Mouse (Mus musculus): ENCODE measurements around the gene Tanc1.
A peak's percentile ranks its signal among the peaks of the same experiment; 100 is the strongest.

Tanc1 gene

DNA sequence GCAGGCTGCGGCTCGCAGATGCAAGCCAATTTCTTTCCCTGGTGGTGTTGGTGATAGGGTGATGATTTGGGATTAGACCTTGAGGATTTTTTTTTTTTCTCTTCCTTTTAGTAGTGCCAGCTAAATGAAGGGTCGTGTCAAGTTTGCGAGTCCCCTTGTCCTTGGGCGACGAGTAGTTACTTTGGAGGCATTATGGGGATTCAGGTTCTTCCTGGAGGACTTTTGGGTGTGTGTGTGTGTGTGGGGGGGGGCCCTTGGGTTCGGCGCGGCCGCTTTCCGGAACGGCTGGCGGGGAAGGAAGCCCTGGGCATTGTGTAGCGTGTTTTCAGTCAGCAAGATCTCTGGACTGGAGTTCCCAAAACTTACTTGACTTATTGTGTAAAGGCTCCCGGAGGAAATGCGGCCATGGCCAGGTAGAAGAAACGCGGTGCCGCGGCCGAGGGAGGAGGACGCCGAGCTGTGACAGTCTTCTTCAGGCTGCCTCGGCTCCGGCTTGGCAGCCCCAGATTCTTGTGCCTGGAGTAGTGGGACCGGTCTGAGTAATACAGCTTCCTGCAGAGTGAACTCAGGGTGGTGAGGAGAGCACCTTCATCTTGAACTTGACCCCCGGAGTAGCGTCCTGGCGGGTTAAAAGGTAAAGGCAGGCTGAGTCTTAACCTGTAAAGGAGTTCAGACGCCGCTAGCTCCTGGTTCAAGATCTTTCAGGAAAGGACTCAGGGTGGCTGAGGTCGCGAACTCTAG lies 1.1 kb downstream of the Tanc1 start:
- DNase-seq (ENCODE audit: low spot score) = no peak

DNA sequence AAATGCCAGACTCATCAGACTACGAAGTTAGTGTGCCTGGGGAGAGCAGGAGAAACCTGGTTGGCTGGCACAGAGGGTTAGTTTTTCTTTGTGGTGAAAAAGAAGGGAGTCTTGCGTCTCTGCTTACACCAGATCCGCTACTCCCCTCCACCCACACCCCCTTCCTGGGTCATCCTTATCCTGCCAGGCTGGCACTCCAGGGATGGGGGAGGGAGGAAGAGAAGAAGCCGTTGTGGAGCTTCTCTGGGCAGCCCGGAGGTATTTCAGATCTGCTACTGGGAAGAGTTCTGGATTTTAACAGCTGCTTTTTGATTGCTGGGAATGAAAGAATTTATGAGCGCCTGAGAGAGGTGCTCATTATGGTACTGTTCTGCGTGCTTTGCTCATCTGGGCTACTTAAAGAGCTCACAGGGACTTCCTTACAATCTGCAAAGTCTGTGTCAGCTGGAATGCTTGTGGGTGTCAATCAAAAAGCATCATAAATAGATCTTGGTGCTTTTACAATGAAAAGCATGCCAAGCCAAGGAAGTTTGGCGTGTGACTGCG lies 1.7 kb downstream of the Tanc1 start:
- no peak for DNase-seq (ENCODE audit: low spot score)

DNA sequence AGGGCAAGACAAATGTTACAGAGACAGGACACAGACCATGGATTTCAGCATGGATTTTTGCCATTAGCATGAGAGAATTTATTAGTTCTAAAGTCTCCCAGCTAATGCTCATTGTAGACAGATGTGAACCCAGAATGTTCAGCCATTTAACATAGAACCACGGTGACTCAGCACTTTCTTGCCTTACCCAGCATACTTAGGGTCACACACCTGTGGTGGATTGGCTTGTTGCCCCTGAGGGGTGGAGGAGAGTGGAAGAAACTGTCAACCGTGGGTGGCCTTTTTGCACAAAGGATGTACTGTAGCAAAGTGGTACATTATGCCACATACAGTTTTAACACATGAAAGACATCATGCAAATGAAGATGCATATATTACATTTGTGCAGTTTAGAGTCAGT lies 5.0 kb downstream of the Tanc1 start:
- no peak for DNase-seq (ENCODE audit: low spot score)

DNA sequence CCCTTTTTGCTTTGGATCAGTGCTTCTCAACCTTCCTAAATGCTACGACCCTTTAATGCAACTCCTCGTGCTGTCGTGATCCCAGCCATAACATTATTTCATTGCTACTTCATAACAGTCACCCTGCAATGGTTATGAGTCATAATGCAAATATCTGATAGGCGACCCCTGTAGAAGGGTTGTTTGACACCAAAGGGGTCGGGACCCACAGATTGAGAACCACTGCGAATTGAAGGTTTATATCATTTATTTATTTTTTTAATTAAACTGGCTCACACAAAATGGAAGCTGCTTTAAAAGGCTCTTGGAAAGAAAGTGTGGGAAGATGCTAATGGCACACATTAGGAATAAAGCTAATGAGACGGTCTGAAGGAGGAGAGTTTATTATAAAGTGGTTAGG lies 7.2 kb downstream of the Tanc1 start:
- DNase-seq (ENCODE audit: low spot score) = no peak

DNA sequence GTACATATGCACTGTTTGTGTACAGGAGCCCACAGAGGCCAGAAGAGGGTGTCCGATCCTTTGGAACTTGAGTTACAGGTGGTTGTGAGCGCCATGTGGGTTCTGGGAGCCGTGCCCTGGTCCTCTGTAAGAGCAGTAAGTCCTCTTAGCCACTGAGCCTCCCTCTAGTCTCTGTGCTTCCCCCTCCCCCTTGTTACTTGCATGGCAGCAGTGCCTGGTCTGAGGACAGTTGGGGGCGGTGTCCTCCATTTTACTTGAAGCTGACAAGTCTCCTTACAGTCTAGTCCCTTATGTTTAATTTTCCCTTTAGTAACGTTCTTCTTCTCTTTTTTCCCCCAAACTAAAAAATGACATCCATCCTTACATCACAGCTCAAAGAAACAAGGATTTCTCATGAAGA lies 8.8 kb downstream of the Tanc1 start:
- no peak for DNase-seq (ENCODE audit: low spot score)

DNA sequence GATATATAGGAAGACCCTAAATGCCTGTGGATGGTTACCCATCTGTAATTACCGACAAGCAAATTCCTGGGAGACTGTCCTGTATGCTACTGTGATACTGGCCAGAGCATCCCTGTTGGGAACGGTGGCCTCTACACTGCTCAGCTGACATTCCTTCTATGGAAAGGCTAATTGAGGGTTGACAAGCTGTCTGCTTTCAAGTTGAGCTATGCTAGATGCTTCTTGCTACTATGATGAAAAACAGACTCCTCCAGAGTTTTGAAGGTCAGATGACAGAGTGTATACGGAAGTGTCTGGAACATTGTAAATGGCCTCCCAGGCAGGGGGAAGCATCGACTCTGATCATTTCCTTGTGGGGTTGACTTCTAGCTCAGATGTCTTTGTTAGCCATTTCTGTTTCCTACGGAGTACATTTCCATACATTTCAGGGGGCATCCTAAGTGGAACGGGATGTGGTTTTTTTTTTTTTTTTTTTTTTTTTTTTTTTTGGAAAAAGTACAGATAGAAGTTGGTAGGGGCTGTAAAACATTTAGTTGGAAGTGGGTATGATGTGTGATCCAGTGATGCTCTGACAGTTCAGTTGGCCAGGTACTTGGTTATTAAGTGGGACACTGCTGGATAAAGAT lies 10.8 kb downstream of the Tanc1 start:
- no peak for DNase-seq (ENCODE audit: low spot score)

DNA sequence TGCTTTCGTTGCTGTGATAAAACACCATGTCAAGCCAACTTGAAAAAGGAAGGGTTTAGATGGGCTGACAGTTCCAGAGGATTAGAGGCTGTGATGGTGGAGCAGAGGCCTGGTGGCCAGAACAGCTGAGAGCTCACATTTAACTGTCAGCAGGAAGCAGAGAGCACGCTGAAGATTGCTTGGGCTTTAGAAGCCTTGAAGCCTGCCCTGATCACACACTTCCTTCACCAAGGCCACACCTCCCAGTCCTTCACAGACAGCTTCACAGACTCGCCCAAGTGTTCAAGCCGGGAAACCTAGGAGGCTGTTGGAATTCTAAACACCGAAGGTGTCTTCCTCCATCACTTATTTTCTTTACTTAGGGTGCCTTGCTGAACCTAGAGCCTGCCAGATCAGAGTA lies 12.0 kb downstream of the Tanc1 start:
- no peak for DNase-seq (ENCODE audit: low spot score)

DNA sequence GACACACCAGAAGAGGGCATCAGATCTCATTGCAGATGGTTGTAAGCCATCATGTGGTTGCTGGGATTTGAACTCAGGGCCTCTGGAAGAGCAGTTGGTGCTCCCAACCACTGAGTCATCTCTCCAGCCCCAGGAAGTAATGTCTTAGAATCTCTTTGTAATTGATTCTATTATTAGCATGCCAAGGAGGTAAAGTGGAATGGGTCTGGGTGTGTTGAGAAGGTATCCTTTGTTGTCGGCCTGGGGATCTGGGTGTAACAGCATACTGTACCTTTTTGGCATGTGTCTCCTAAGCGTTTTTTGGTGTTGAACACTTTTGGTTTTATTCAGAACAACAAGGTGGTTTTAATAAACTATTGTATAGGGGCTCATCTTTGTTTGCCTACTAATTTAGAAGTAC lies 13.6 kb downstream of the Tanc1 start:
- no peak for DNase-seq (ENCODE audit: low spot score)

DNA sequence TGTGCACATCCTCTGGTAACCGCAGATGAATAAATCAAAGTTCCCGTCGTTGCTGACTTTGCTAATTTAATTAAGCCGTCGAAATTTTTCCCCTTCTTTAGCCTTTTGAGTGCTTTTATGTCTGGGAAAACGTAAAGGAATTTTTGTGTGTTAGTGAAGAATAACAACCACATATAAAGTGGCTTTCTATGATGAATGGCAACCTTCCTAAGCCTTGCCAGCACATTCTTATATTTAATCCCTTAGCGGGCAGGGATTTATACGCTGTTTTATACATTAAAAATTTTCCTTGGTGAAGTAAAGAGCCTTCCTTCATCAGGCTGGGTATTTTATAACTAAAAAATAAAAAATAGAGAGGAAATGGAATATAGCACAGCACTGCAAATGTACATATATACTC lies 14.1 kb downstream of the Tanc1 start:
- no peak for DNase-seq (ENCODE audit: low spot score)

DNA sequence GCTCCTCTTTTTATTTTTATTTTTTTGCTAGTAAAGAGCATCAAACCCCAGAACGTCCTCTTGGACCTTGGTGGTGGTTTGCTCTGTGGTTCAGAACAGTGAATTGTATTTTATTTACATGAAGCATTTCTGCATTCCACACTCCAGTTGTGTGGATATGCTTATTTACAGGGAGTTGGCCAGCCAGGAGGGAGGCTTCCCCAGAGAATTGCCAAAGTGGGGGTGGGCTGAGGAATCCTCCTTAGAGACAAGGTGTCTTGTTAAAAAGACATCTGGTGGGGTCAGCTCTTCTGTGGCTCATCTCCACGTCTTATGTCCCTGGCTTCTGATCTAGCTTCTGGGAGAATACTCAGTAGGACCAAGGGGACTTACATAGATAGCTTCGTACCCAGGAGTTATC lies 14.6 kb downstream of the Tanc1 start:
- DNase-seq (ENCODE audit: low spot score) = no peak

DNA sequence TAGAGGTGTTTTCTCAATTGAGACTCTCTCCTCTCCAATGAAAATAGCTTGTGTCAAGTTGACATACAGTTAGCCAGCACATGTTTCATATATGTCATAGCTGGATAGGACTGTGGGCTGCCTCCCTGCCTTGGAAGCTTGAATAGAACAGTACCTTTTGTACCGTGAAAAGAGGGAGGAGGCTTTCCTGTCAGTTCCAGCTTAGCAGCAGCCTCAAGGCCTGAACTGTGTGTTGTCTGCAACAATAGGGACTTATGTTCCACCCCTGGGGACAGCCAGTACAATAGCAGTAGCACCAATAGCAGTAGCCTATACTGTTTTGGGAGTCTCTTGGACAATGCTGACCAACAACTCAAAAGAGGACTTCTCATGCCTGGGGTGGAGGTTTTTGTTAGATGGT lies 15.7 kb downstream of the Tanc1 start:
- DNase-seq (ENCODE audit: low spot score) = no peak

DNA sequence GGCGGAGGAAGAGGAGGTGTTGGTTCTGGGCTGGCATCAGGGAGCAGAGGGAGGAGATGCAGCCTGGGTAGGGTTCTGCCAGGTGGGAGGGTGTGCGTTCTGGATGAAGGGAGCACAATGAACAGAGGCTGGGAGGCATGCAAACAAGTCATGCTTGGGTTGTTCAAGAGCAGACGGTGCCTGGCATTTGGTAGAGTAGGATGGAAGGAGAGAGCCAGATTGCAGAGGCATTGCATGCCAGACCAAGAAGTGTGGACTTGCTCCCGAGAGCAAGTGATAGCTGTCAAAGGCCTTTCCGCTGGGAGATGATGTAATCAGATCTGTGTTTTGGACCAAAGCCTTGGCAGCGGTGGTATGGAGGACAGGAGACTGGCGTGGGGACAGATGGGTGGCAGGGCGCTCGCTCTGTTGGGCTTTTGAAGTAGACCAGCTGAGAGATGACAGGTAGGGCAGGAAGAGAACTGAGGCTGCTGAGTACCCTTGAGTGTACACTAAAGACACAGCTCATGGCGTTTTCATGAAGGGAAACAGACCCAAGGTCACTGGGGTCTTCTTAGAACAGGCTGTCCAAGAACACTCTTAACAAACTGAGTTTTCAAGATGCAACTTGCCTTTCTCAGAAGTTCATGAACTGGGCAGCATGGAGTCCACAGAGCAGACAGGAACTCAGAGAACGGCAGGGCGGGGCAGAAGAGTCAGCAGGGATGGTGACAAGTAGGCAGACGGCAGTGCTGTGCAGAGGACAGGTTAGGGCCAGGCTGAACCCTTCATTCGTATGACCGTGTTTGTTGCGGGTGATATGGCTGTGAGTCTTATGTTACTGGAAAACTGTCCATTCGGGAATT lies 16.4 kb downstream of the Tanc1 start:
- DNase-seq (ENCODE audit: low spot score) = peak; percentile 8

DNA sequence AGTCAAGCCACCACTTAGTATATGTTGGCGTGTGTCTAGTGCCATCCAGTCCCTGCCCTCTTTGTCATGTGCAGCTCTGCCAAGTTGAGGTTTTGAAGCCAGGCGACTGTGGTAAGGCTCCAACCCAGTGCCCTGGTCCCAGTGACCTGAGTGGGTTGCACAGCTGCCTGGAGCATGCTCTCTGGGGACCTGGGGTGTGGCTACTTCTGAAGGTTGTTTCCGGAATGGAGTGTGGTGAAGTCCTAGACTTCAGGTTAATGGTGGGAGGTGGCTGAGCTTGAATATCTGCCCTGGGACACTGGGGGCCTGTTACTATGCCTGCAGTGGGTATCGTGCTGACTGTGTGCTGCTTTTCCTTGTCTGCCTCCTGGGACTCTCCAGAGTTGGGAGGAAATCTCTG lies 18.0 kb downstream of the Tanc1 start:
- DNase-seq (ENCODE audit: low spot score) = no peak

DNA sequence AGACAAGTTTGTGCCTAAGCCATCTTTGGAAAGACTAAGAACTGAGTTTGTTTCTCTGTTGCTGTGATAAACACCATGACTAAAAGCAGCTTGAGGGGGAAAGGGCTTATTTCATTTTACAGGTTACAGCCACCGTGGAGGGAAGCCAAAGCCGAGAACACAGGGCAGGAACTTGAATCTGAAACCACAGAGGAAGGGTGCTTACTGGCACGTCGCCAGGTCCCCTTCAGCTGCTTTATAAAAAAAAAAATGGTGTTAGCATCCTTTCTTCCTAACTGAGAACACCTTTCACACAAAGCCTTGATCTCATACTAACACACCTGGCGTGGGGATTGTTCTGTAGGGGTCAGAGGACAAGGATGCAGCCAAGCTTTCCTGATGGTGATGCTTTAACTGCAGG lies 19.6 kb downstream of the Tanc1 start:
- DNase-seq (ENCODE audit: low spot score) = no peak

DNA sequence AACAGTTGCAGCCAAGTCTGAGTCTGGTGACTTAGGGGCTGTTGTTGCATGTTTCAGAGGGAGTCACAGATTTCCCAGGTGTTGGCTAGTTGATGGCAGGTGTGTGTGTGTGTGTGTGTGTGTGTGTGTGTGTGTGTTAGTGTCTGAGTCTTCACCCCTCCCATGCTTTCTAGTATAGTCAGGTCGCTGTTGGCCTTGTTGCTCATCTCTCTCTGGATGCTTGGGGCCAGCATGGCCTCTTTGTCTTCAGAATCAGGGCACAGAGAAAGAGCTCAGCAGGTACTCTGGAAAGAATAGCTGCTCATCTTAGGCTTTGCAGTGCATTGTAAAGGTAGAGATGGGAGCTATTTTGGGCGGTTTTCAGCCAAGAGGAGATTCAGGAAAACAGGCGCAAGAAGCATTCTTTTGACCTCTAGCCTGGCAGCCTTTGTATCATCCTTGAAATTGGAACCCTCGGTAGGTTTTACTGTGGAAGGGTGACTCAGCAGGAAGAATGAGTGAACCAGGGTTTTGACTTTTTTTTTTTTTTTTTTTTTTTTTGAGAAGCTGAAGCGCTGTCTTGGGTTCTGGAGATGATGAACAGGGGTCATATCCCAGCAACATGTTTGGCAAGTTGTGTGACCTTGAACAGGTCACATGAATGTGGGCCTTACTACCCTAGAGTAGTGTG lies 22.1 kb downstream of the Tanc1 start:
- DNase-seq (ENCODE audit: low spot score) = no peak

DNA sequence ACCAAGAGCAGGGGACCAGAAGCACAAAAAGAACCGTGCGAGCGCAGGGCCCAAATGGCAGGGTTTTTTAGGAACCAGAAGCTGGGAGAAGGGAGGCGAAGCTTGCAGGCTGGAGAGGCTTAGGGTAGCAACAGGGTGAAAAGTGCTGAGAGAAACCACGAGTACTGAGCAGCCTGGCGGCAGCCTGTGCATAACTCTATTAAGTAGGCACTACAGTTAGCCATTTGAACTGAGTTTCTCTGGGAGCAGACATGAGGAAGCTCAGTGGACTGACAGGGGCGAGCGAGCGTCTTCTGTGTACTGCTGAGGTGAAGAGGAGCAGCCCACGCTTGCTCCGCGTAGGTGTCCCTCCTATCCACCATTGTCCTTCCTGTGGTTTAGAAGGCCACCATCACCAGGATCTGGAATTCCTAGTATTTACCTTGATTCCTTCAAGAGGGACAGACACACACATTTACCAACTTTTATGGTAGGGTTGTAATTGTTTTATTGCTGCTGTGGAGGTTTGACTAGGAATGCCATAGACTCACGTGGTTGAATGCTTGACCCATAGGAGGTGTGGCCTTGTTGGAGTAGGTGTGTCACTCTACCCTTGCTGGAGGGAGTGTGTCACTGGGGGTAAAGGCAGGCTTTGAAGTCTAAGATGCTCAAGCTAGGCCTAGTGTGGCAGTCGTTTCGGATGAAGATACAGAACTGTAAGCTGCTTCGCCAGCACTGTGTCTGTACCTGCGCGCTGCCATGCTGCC lies 25.4 kb downstream of the Tanc1 start:
- DNase-seq (ENCODE audit: low spot score) = no peak

DNA sequence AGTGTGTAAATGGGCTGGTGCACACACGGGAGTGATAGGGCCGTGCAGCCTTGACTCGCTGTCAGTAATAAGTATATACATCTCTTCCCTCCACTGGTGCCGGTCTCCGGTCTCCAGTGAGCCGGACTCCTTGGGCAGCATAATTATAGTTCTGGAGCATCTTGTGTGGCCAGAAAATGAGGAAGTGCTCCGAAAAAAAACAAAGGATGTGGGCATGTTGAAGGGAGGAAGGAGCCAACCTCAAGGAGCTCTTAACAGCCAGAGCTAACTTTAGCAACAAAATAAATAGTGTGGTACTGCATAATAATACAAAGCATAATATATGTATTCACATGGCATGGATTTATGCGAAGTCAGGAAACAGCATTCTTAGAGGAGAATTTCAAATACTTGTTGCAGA lies 30.9 kb downstream of the Tanc1 start:
- no peak for DNase-seq (ENCODE audit: low spot score)

DNA sequence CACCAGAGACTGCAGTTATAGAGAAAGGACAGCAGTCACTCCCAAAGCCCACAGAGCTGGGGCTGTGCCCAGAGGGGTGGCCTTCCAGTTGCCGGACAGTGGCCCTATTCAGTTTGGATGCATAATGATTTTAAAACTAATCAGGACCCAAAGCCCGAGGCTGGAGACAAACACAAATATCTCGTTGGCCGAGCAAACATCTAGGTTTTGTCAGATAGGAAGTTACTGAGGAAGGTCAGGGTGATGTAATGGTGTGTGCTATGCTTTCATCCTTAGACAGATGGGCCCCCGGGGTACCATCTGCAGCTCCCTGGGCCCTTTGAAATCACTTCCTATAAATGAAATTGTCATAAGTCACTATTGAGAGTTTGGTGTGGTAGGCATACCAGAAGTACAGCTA lies 33.0 kb downstream of the Tanc1 start:
- DNase-seq (ENCODE audit: low spot score) = no peak

DNA sequence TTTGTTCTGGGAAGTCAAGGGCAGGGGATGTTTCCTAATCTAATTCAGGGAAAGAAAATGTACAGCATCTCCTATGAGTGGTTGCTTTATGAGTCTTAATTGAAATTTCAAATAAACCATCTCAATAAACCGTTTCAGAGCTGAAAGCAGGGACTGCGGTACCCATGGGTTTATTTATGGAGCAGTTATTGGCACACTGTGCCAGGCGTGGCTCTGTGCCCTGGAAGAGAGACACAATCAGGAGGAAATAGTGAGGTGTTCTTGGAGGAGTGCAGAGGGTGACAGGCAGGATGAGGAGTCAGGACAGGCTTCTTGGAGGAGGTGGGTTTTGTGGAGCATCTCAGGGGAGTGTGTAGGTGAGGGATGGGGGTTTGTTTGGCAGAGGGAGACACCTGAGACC lies 33.7 kb downstream of the Tanc1 start:
- no peak for DNase-seq (ENCODE audit: low spot score)

DNA sequence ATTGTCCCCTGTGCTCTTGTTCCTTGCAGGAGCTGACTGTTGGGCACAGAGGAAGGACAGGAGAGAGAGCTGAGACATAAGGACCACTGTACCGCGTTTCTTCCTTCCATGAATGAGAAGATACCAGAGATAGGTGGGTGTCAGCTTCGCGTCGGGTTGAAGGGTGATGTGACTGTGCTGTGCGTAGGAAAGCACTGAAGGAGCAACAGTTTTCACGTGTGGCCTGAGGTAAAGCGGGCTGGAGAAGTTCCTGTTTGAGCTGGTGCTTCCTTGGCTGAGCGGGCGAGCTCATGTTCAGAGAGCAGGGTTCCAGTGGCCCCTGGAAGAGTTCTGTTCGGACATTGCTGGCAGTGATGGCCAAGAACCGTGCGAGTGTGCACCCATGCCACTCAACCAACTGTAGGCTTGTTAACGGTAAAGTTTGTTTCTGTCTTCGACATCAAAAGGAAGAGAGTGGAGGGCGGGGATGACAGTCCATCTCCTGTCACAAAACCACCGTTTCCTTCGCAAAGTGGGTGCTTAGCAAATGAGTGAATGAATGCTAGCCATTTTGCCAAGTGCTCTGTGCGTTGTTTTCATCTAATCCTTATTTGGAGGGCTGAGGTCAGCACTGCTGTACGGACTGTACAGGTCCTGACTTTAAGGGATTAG lies 35.0 kb downstream of the Tanc1 start:
- no peak for DNase-seq (ENCODE audit: low spot score)

DNA sequence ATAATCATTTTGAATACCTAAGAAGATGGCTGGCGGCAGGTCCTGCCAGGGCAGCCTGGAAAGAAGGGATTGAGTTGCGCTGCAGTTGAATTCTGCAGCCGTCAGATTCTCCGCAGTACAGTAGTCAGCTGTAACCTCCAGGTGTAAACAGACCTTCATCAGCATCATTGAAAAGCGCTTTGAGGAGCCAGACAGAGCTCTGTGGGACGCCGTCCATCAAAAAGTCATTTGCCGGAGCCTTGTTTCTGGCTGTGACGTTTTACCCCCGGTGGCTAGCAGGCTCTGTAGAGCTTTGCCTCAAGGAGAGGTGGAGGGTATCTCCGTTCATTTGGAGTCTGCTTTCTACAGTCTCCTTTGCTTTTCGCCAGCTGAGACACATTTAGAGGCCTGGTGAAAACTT lies 36.6 kb downstream of the Tanc1 start:
- no peak for DNase-seq (ENCODE audit: low spot score)

Measured in testis, postnatal 14 days (tissue).